Mouse (Mus musculus): ENCODE results near the gene Ascl3. TPM values are rescaled to one million over a fixed set of nuclear protein-coding genes. Genes with fewer than 3 reads are reported as not detected.

The Ascl3 gene
- total and polyA plus RNA-seq, 3 experiments = not detected

DNA sequence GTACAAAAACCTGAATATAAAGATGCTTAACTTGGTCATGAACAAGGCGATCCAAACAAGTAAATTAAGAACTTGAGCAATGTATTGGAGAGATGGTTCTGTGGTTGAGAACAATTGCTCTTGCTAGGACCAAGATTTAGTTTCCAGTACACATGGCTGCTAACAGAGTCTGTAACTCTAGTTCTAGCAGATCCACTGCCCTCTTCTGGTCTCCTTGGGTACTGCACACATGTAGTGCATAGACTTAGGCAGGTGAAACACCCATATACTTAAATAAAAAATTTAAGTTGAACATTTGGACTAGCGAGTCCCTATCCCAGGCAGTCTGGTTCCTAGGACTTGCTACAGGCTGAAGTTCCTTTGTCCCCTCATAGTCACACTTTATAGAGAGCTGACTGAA is 8.9 kb downstream of the Ascl3 start:
- Histone ChIP-seq H3K79me2 (ENCODE audit: control insufficient read depth, insufficient read depth, low read length, poor library complexity) (no peaks in the 10 kb centered on the region), H3K9ac (ENCODE audit: control insufficient read depth, low read depth, low read length, poor library complexity, severe bottlenecking) (no peak overlapping the region), H3K9me3 (replicated peaks; ENCODE audit: insufficient read depth, low read length) (no peaks in the 10 kb centered on the region), H3K27me3 (ENCODE audit: control insufficient read depth in 1 of 2, insufficient read depth in 2 of 2, low read length in 2 of 2) (no peaks in the 10 kb centered on the region), H3K4me1 (ENCODE audit: control insufficient read depth in 1 of 2, insufficient read depth in 2 of 2, low read length in 2 of 2) (peaks cover 0 to 3% of the 10 kb centered on the region in 2 experiments; a peak in 2 of 4 replicates), H3K4me3 (ENCODE audit: control insufficient read depth in 1 of 2, insufficient read depth in 1 of 2, low read depth in 2 of 2, low read length in 2 of 2) (no peak overlapping the region), H3K27ac (ENCODE audit: control insufficient read depth, low read depth, low read length) (no peak overlapping the region), H3K36me3 (ENCODE audit: control insufficient read depth in 1 of 2, insufficient read depth in 2 of 2, low read length in 2 of 2) (no peaks in the 10 kb centered on the region; a peak in 1 of 4 replicates)
- no peak for TF ChIP-seq TAL1 (IDR thresholded peaks at IDR 0.05; ENCODE audit: low read length)
- peak; percentile 11 to 51 (median 33); a peak in 3 of 6 replicates for TF ChIP-seq CTCF (IDR thresholded peaks at IDR 0.05 in 2 of 3, conservative IDR thresholded peaks at IDR 0.05 in 1 of 3; ENCODE audit: control insufficient read depth in 1 of 3, insufficient read depth in 1 of 3, low read depth in 2 of 3, low read length in 3 of 3, poor library complexity in 1 of 3, severe bottlenecking in 1 of 3)
- peak; percentile 50 for DNase-seq (ENCODE audit: low read depth, low spot score)

- H3K36me3 ChIP-seq (ENCODE audit: control insufficient read depth in 1 of 2, insufficient read depth in 2 of 2, low read length in 2 of 2) = no peaks in the 10 kb centered on the region
- no peak overlapping the region for H3K4me3 ChIP-seq (ENCODE audit: control insufficient read depth in 1 of 2, insufficient read depth in 1 of 2, low read depth in 2 of 2, low read length in 2 of 2)
- peak; percentile 55 for DNase-seq (ENCODE audit: low read depth, low spot score)
- no peaks in the 10 kb centered on the region for H3K79me2 ChIP-seq (ENCODE audit: control insufficient read depth, insufficient read depth, low read length, poor library complexity)
- TF ChIP-seq CTCF (IDR thresholded peaks at IDR 0.05 in 2 of 3, conservative IDR thresholded peaks at IDR 0.05 in 1 of 3; ENCODE audit: control insufficient read depth in 1 of 3, insufficient read depth in 1 of 3, low read depth in 2 of 3, low read length in 3 of 3, poor library complexity in 1 of 3, severe bottlenecking in 1 of 3) = peak; percentile 15 to 58 (median 39); a peak in 5 of 6 replicates
- TF ChIP-seq GATA1 (IDR thresholded peaks at IDR 0.05; ENCODE audit: low read depth, low read length) = no peak
- no peak for TF ChIP-seq MAZ (IDR thresholded peaks at IDR 0.05; ENCODE audit: low read depth, low read length)
- no peak for TF ChIP-seq TAL1 (IDR thresholded peaks at IDR 0.05; ENCODE audit: low read length)
- TF ChIP-seq E2F4 (IDR thresholded peaks at IDR 0.05; ENCODE audit: borderline replicate concordance, low read depth, low read length) = no peak
- TF ChIP-seq SMC3 (IDR thresholded peaks at IDR 0.05; ENCODE audit: low read depth, low read length) = peak; percentile 54
- no peak for TF ChIP-seq MEF2A (IDR thresholded peaks at IDR 0.05; ENCODE audit: extremely low read depth, insufficient replicate concordance, low read depth, low read length, poor library complexity, severe bottlenecking)
- TF ChIP-seq RAD21 (IDR thresholded peaks at IDR 0.05; ENCODE audit: low read depth, low read length) = peak; percentile 71
- no peak for TF ChIP-seq NRF1 (IDR thresholded peaks at IDR 0.05; ENCODE audit: insufficient read depth, low read depth, low read length, poor library complexity, severe bottlenecking)
- no peak for TF ChIP-seq MXI1 (IDR thresholded peaks at IDR 0.05; ENCODE audit: low read depth, low read length)
- TF ChIP-seq MAX (IDR thresholded peaks at IDR 0.05; ENCODE audit: low read length) = no peak
- peak; percentile 33 for TF ChIP-seq ZC3H11A (IDR thresholded peaks at IDR 0.05; ENCODE audit: low read depth, low read length)
- no peak for TF ChIP-seq POLR2AphosphoS5 (IDR thresholded peaks at IDR 0.05; ENCODE audit: borderline replicate concordance, low read depth, low read length)
- no peaks in the 10 kb centered on the region for H3K9me3 ChIP-seq (replicated peaks; ENCODE audit: insufficient read depth, low read length)
- H3K27me3 ChIP-seq (ENCODE audit: control insufficient read depth in 1 of 2, insufficient read depth in 2 of 2, low read length in 2 of 2) = no peaks in the 10 kb centered on the region
- no peak overlapping the region for H3K9ac ChIP-seq (ENCODE audit: control insufficient read depth, low read depth, low read length, poor library complexity, severe bottlenecking)
- H3K4me1 ChIP-seq (ENCODE audit: control insufficient read depth in 1 of 2, insufficient read depth in 2 of 2, low read length in 2 of 2) = no peaks in the 10 kb centered on the region
- H3K27ac ChIP-seq (ENCODE audit: control insufficient read depth, low read depth, low read length) = no peak overlapping the region
Observed at GRCm38 (mm10) chr7:109719286-109719685, 12.2 kb downstream of the Ascl3 start.

- DNase-seq (ENCODE audit: low read depth, low spot score) = no peak
- Histone ChIP-seq H3K79me2 (ENCODE audit: control insufficient read depth, insufficient read depth, low read length, poor library complexity) (no peaks in the 10 kb centered on the region), H3K9me3 (replicated peaks; ENCODE audit: insufficient read depth, low read length) (no peaks in the 10 kb centered on the region), H3K4me1 (ENCODE audit: control insufficient read depth in 1 of 2, insufficient read depth in 2 of 2, low read length in 2 of 2) (no peaks in the 10 kb centered on the region), H3K27ac (ENCODE audit: control insufficient read depth, low read depth, low read length) (no peak overlapping the region), H3K27me3 (ENCODE audit: control insufficient read depth in 1 of 2, insufficient read depth in 2 of 2, low read length in 2 of 2) (no peaks in the 10 kb centered on the region), H3K4me3 (ENCODE audit: control insufficient read depth in 1 of 2, insufficient read depth in 1 of 2, low read depth in 2 of 2, low read length in 2 of 2) (no peak overlapping the region), H3K36me3 (ENCODE audit: control insufficient read depth in 1 of 2, insufficient read depth in 2 of 2, low read length in 2 of 2) (no peaks in the 10 kb centered on the region; a peak in 1 of 4 replicates), H3K9ac (ENCODE audit: control insufficient read depth, low read depth, low read length, poor library complexity, severe bottlenecking) (no peak overlapping the region)
- no peak for TF ChIP-seq MYC (IDR thresholded peaks at IDR 0.05; ENCODE audit: low read depth, low read length)
- no peak for TF ChIP-seq SMC3 (IDR thresholded peaks at IDR 0.05; ENCODE audit: low read depth, low read length)
- peak; percentile 89 for TF ChIP-seq MAFK (IDR thresholded peaks at IDR 0.05; ENCODE audit: borderline replicate concordance, low read depth, low read length)
Observed at GRCm38 (mm10) chr7:109713434-109713982, 18.0 kb downstream of the Ascl3 start.

All from MEL (cell line).